Mouse (Mus musculus) liver, embryonic 16.5 days (tissue): ENCODE data around the gene Ccdc85c. TPM values are rescaled to one million over a fixed set of nuclear protein-coding genes. Genes with fewer than 3 reads are reported as not detected.

Source experiments
- polyA plus RNA-seq: library from polyadenylated mRNA; unstranded; fragments of >200 nt; fragmentation: Nextera tagmentation; extraction: Ambion mirVana; gene quantifications from 2 replicates; pipeline ENCODE4 v1.2.1, GENCODE M21; 2015

Ccdc85c gene
- polyA plus RNA-seq, 1 experiment from 2014 or later, result 1.3 TPM

Other genes with a start within 250 kb of the Ccdc85c start
- 52.6 and 53.2 TPM in 2 replicates for gene Setd3, start 96.1 kb downstream of the Ccdc85c start, polyA plus RNA-seq
- gene Ccnk, start 95.8 kb downstream of the Ccdc85c start, polyA plus RNA-seq, result 1.4 TPM in 2 replicates
- 0.05 TPM in 1 of 2 replicates, not detected in the other for gene Hhipl1, start 30.8 kb upstream of the Ccdc85c start, polyA plus RNA-seq
- gene Cyp46a1, start 59.0 kb upstream of the Ccdc85c start, polyA plus RNA-seq, result 0.25 TPM in 2 replicates
- gene Eml1, start 95.5 kb upstream of the Ccdc85c start, polyA plus RNA-seq, result 6.4 TPM in 2 replicates